Mouse (Mus musculus) cerebellum, adult 2 months (tissue): ENCODE results near the gene Slc22a12.

Experiments
- CTCF ChIP-seq: fragments of 200-500 bp; IDR thresholded peaks from 2 replicates; pipeline ENCODE4 v1.5.1; 2011; ENCODE audit warnings: low read depth, mild to moderate bottlenecking, control low read depth, low read length, moderate library complexity, borderline replicate concordance; ENCODE audit not compliant: insufficient read depth
- POLR2A ChIP-seq: fragments of 200-500 bp; IDR thresholded peaks from 2 replicates; pipeline ENCODE4 v1.6.1; 2011; ENCODE audit warnings: low read length, control low read depth, borderline replicate concordance; ENCODE audit not compliant: insufficient read depth

- TF ChIP-seq CTCF (no peak), POLR2A (no peak)
These were observed 11.2 kb upstream of the Slc22a12 start for GRCm38 (mm10) chr19:6553819-6554582.
